Mouse (Mus musculus) small intestine, adult 2 months (tissue): ENCODE data around the gene Mettl4.

Experiments used
- CTCF ChIP-seq: fragments of 200-500 bp; IDR thresholded peaks from 2 replicates; pipeline ENCODE4 v1.5.1; 2012; ENCODE audit warnings: low read depth, mild to moderate bottlenecking, control low read depth, inconsistent platforms, low read length, moderate library complexity, mixed read lengths; ENCODE audit not compliant: insufficient replicate concordance, insufficient read length; ENCODE audit errors: extremely low read depth
- POLR2A ChIP-seq: fragments of 200-500 bp; IDR thresholded peaks from 2 replicates; pipeline ENCODE4 v1.6.1; 2012; ENCODE audit warnings: low read depth, mild to moderate bottlenecking, control low read depth, inconsistent platforms, low read length, moderate library complexity

GRCm38 (mm10) chr17:94738173-94738572 is 11.6 kb downstream of the Mettl4 start:
- TF ChIP-seq CTCF, result no peak
- TF ChIP-seq POLR2A, result no peak
